Mouse (Mus musculus): ENCODE results near the gene Cdk14. TPM values are rescaled to one million over a fixed set of nuclear protein-coding genes. Genes with fewer than 3 reads are reported as not detected.

The Cdk14 gene
- total RNA-seq, 2 experiments from 2014 or later: 9.7 to 10.1 TPM

- intact Hi-C loops (cut with DNase I; ENCODE audit: low total_unique reads): no loop called here
- no peak for DNase-seq
Observed at GRCm38 (mm10) chr5:4851934-4852710, 568.0 kb downstream of the Cdk14 start.

- intact Hi-C loops (cut with DNase I; ENCODE audit: low total_unique reads): no loop called here
Observed at GRCm38 (mm10) chr5:4851245-4851933, 568.7 kb downstream of the Cdk14 start.

GRCm38 (mm10) chr5:4834819-4835480 lies 585.2 kb downstream of the Cdk14 start:
- DNase-seq: no peak

More at GRCm38 (mm10) chr5:4851245-4851933, 568.7 kb downstream of the Cdk14 start:
- no peak for DNase-seq

GRCm38 (mm10) chr5:4833940-4834339 lies 586.2 kb downstream of the Cdk14 start:
- no peak for DNase-seq
- intact Hi-C loops (cut with DNase I; ENCODE audit: low total_unique reads): no loop called here

More at GRCm38 (mm10) chr5:4834819-4835480, 585.2 kb downstream of the Cdk14 start:
- intact Hi-C loops (cut with DNase I; ENCODE audit: low total_unique reads): no loop called here

- intact Hi-C loops (cut with DNase I; ENCODE audit: low total_unique reads): no loop called here
Observed at GRCm38 (mm10) chr5:4826886-4827285, 593.2 kb downstream of the Cdk14 start.

GRCm38 (mm10) chr5:4825951-4826350 lies 594.2 kb downstream of the Cdk14 start:
- DNase-seq: no peak
- intact Hi-C loops (cut with DNase I; ENCODE audit: low total_unique reads): no loop called here

More at GRCm38 (mm10) chr5:4826886-4827285, 593.2 kb downstream of the Cdk14 start:
- no peak for DNase-seq

GRCm38 (mm10) chr5:4825076-4825475 lies 595.0 kb downstream of the Cdk14 start:
- no peak for DNase-seq
- intact Hi-C loops (cut with DNase I; ENCODE audit: low total_unique reads): no loop called here

GRCm38 (mm10) chr5:4824171-4824570 lies 595.9 kb downstream of the Cdk14 start:
- DNase-seq: no peak
- intact Hi-C loops (cut with DNase I; ENCODE audit: low total_unique reads): no loop called here

- DNase-seq: no peak
- intact Hi-C loops (cut with DNase I; ENCODE audit: low total_unique reads): no loop called here
Observed at GRCm38 (mm10) chr5:4822041-4822440, 598.1 kb downstream of the Cdk14 start.

GRCm38 (mm10) chr5:4821368-4821771 lies 598.7 kb downstream of the Cdk14 start:
- no peak for DNase-seq
- intact Hi-C loops (cut with DNase I; ENCODE audit: low total_unique reads): no loop called here

GRCm38 (mm10) chr5:4816981-4817380 lies 603.1 kb downstream of the Cdk14 start:
- no peak for DNase-seq
- intact Hi-C loops (cut with DNase I; ENCODE audit: low total_unique reads): no loop called here

GRCm38 (mm10) chr5:4814465-4815204 lies 605.5 kb downstream of the Cdk14 start:
- intact Hi-C loops (cut with DNase I; ENCODE audit: low total_unique reads): no loop called here

GRCm38 (mm10) chr5:4813357-4813756 lies 606.8 kb downstream of the Cdk14 start:
- DNase-seq: no peak
- intact Hi-C loops (cut with DNase I; ENCODE audit: low total_unique reads): no loop called here

More at GRCm38 (mm10) chr5:4814465-4815204, 605.5 kb downstream of the Cdk14 start:
- DNase-seq: no peak

- no peak for DNase-seq
- intact Hi-C loops (cut with DNase I; ENCODE audit: low total_unique reads): no loop called here
Observed at GRCm38 (mm10) chr5:4812036-4812729, 607.9 kb downstream of the Cdk14 start.

GRCm38 (mm10) chr5:4805228-4805627 lies 614.9 kb downstream of the Cdk14 start:
- no peak for DNase-seq
- intact Hi-C loops (cut with DNase I; ENCODE audit: low total_unique reads): no loop called here

GRCm38 (mm10) chr5:4803708-4804107 lies 616.4 kb downstream of the Cdk14 start:
- intact Hi-C loops (cut with DNase I; ENCODE audit: low total_unique reads): no loop called here
- DNase-seq: no peak

- DNase-seq: no peak
- intact Hi-C loops (cut with DNase I; ENCODE audit: low total_unique reads): no loop called here
Observed at GRCm38 (mm10) chr5:4801971-4802370, 618.1 kb downstream of the Cdk14 start.

- DNase-seq: no peak
- intact Hi-C loops (cut with DNase I; ENCODE audit: low total_unique reads): no loop called here
Observed at GRCm38 (mm10) chr5:4801096-4801850, 618.8 kb downstream of the Cdk14 start.

All from gastrocnemius, postnatal 14 days (tissue).